Mouse (Mus musculus): Measurements from ENCODE around the gene Krtap19-4. TPM values are rescaled to one million over a fixed set of nuclear protein-coding genes. Genes with fewer than 3 reads are reported as not detected.

Gene Krtap19-4
- total RNA-seq (2021): not detected in 2 replicates
- long read RNA-seq, experiment 1: 0 reads
- long read RNA-seq, experiment 2: 0 reads

DNA sequence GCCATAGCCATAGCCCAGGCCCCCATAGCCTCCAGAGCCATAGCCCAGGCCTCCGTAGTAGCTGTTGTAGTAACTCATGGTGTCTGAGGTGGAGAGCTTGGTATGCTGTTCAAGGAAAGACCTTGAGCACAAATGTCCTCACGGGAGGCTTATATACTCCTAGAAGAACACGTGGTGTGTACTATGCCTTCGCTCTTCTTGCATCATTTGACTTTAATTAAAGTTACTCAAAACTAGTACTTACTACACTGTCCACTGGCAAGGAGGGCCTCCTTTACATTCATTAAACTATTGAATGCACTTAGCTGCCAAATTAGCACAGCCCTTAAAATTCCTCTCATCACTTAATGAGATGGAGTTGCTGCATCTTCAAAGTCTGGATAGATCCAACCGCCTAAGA, at the start of gene Krtap19-4:
Gene Krtap19-4, minus strand, starts transcription at position 101 of the 400 bp plus-strand sequence.
- no peak for DNase-seq

GRCm38 (mm10) chr16:88932165-88932564, 47.3 kb upstream of the Krtap19-4 start, which contains the start of gene Krtap19-9b:
Gene Krtap19-9b (minus strand): TSS chr16:88932265.
- no peak for DNase-seq

GRCm38 (mm10) chr16:88896357-88896756, 11.5 kb upstream of the Krtap19-4 start, which contains the start of gene Krtap19-5:
Gene Krtap19-5 (minus strand): TSS chr16:88896457.
- DNase-seq: no peak

- no peak for DNase-seq
Measured at GRCm38 (mm10) chr16:88886870-88887269, 2.0 kb upstream of the Krtap19-4 start.

GRCm38 (mm10) chr16:88877938-88878337, 7.0 kb downstream of the Krtap19-4 start, which contains the start of gene Krtap19-3:
Gene Krtap19-3 (minus strand): TSS chr16:88878038.
- no peak for DNase-seq

DNA sequence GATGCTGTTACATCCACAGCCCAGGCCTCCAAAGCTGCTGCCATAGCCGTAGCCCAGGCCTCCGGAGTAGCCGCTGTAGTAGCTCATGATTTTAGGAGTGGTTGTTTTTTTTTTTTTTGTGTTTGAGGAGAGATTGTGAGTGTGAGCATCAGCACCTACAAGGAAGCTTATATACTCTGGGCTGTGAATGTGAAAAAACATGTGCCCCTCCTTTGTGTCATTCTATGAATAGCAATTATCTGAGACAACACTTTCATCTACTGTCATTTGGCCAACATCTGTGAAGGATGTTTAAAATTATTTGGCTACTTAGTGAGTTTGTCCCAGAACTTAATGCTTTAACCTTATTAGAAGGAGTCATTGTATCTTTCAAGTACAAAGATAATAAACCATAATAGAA, 10.7 kb downstream of the Krtap19-4 start, which contains the start of gene Krtap19-2:
Gene Krtap19-2, minus strand, starts transcription at position 101 of the 400 bp plus-strand sequence.
- no peak for DNase-seq

- DNase-seq: no peak
Measured at GRCm38 (mm10) chr16:88869311-88869710, 15.6 kb downstream of the Krtap19-4 start, which contains the start of gene Krtap19-1. Gene Krtap19-1 (minus strand): TSS chr16:88869411.

- no peak for DNase-seq
Measured at GRCm38 (mm10) chr16:88864887-88865407, 19.9 kb downstream of the Krtap19-4 start.

DNA sequence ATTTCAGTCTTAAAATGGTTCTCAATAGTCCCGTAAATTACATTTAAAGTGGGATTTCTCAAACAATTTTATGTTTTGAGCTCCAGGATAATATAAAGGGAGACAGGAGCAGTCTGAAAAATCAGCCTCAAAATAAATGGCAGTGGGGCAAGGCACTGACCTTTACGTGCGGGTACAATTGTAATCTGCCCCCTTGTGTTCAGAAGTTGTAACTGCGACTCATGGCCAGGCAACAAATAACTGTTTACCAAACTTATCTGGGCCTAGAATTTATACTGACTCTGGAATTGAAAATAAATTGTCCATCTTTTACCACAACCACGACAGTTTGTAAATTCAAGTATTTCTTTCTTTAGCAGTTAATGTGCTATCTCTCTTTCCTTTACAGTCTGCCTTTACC, 33.4 kb downstream of the Krtap19-4 start:
- peak; percentile 13 for DNase-seq

DNA sequence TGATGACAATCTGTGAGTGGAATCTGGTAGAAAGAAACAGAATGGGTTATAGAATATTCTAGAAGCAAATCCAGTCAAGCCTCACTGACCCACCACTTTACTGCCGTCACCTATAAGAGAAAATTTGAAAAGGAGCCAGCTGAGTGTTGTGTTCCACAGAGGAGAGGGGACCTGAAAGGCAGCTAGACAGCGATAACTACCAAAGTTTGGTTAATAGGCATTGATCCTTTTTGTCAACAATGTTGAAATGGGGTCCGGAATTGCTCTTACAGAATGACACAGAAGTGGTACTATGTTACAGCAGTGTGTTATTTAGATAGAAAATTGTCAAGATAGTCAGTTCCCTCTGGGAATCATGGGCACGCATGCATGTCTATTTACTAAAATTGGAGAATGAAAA, 36.3 kb downstream of the Krtap19-4 start:
- no peak for DNase-seq

GRCm38 (mm10) chr16:88847363-88847762, 37.5 kb downstream of the Krtap19-4 start:
- no peak for DNase-seq

Other genes starting within 250 kb of the Krtap19-4 start
- not detected in 2 replicates for gene Krtap26-1, start 237.3 kb downstream of the Krtap19-4 start, total RNA-seq (2021)
- not detected in 2 replicates for gene Krtap27-1, start 213.4 kb downstream of the Krtap19-4 start, total RNA-seq (2021)
- gene 2310061N02Rik, start 177.1 kb downstream of the Krtap19-4 start, total RNA-seq (2021): not detected in 2 replicates
- not detected in 2 replicates for gene Krtap13-1, start 156.2 kb downstream of the Krtap19-4 start, total RNA-seq (2021)
- gene Krtap13, start 133.5 kb downstream of the Krtap19-4 start, total RNA-seq (2021): not detected in 2 replicates
- gene 2310034C09Rik, start 126.2 kb downstream of the Krtap19-4 start, total RNA-seq (2021): not detected in 2 replicates
- gene 2310057N15Rik, start 110.9 kb downstream of the Krtap19-4 start, total RNA-seq (2021): not detected in 2 replicates
- gene Gm5965, start 107.2 kb downstream of the Krtap19-4 start, total RNA-seq (2021): not detected in 2 replicates
- not detected in 2 replicates for gene Gm20741, start 72.9 kb downstream of the Krtap19-4 start, total RNA-seq (2021)
- gene Krtap15, start 64.9 kb downstream of the Krtap19-4 start, total RNA-seq (2021): not detected in 2 replicates
- not detected in 2 replicates for gene Krtap14, start 58.9 kb downstream of the Krtap19-4 start, total RNA-seq (2021)
- gene Krtap19-1, start 15.7 kb downstream of the Krtap19-4 start, total RNA-seq (2021): not detected in 2 replicates
- not detected in 2 replicates for gene Krtap19-2, start 10.8 kb downstream of the Krtap19-4 start, total RNA-seq (2021)
- not detected in 2 replicates for gene Krtap19-3, start 7.1 kb downstream of the Krtap19-4 start, total RNA-seq (2021)
- not detected in 2 replicates for gene Krtap19-5, start 11.4 kb upstream of the Krtap19-4 start, total RNA-seq (2021)
- gene Krtap19-9b, start 47.2 kb upstream of the Krtap19-4 start, total RNA-seq (2021): not detected in 2 replicates
- not detected in 2 replicates for gene Krtap16-3, start 77.8 kb upstream of the Krtap19-4 start, total RNA-seq (2021)
- not detected in 2 replicates for gene Krtap22-2, start 125.7 kb upstream of the Krtap19-4 start, total RNA-seq (2021)
- gene Gm10229, start 130.2 kb upstream of the Krtap19-4 start, total RNA-seq (2021): not detected in 2 replicates
- not detected in 2 replicates for gene Krtap6-1, start 146.6 kb upstream of the Krtap19-4 start, total RNA-seq (2021)
- gene Gm10228, start 156.4 kb upstream of the Krtap19-4 start, total RNA-seq (2021): not detected in 2 replicates
- not detected in 2 replicates for gene Krtap6-5, start 162.8 kb upstream of the Krtap19-4 start, total RNA-seq (2021)
- not detected in 2 replicates for gene 1110025L11Rik, start 178.9 kb upstream of the Krtap19-4 start, total RNA-seq (2021)
- gene Krtap6-3, start 198.9 kb upstream of the Krtap19-4 start, total RNA-seq (2021): not detected in 2 replicates

All from adrenal gland, postnatal 14 days (tissue).